18 mouse cellular contexts compared by ENCODE assay signal in genomic region chr4:151732668-151733067, GRCm38 (mm10).
DNase-seq lines count a peak whose midpoint lies in the region; ATAC-seq lines count a peak whose summit lies in the region.
"Had no signal": no experiment of that assay in that cellular context is flagged by ENCODE, and none has a peak within 500 bp of the region (broad histone marks: within the 10 kb centered on the region; RNA-seq: fewer than 3 reads in every experiment).

No protein-coding gene starts in this region.

- 43% methylated on average over 10 of the region's 10 CpGs for WGBS in kidney, embryonic 16.5 days
- WGBS in liver, embryonic 13.5 days (ENCODE audit: insufficient replicate concordance), result 77% methylated on average over 10 of the region's 10 CpGs
- whole genome bisulfite sequencing in liver, embryonic 12.5 days (ENCODE audit: insufficient replicate concordance), result 73% methylated on average over 10 of the region's 10 CpGs

- H3K4me2 ChIP-seq in kidney, embryonic 16.5 days (replicated peaks; ENCODE audit: low read depth, low read length), result no peak overlapping the region
- no peak overlapping the region for H3K4me2 ChIP-seq in liver, embryonic 13.5 days
- H3K4me2 ChIP-seq in liver, embryonic 12.5 days, result no peak overlapping the region
- H3K4me2 ChIP-seq: embryonic facial prominence, embryonic 12.5 days; forebrain, embryonic 15.5 days; heart, embryonic 12.5 days had no signal

- no peak for DNase-seq in kidney, postnatal 14 days
- DNase-seq in layer of hippocampus, adult 9-11 months, result peak; percentile 53
- no peak for DNase-seq in layer of hippocampus, adult 9-10 months (ENCODE audit: low spot score)
- no peak for DNase-seq in liver, embryonic 13.5 days
- DNase-seq in right cerebral cortex, adult 2 months (ENCODE audit: low spot score in 2 of 2), result peak; percentile 27 to 41
- DNase-seq in right cerebral cortex, postnatal 25 days, result no peak
- DNase-seq: adrenal gland, postnatal 10 days; cerebellum, adult 11-12 months; cerebellum, adult 9-10 months; cerebellum, postnatal 25 days; gastrocnemius, adult 2 months; gastrocnemius, postnatal 25 days had no signal

- H3K4me1 ChIP-seq in kidney, embryonic 16.5 days (ENCODE audit: insufficient read depth, low read length), result peaks cover 10% of the 10 kb centered on the region
- H3K4me1 ChIP-seq in liver, embryonic 13.5 days (replicated peaks), result peaks cover 68% of the 10 kb centered on the region
- peaks cover 53% of the 10 kb centered on the region for H3K4me1 ChIP-seq in liver, embryonic 12.5 days

- H3K9me3 ChIP-seq in kidney, embryonic 16.5 days (ENCODE audit: low read length), result no peaks in the 10 kb centered on the region
- H3K9me3 ChIP-seq in liver, embryonic 13.5 days (replicated peaks), result no peaks in the 10 kb centered on the region
- H3K9me3 ChIP-seq in liver, embryonic 12.5 days (replicated peaks), result no peaks in the 10 kb centered on the region
- H3K9me3 ChIP-seq: embryonic facial prominence, embryonic 12.5 days; forebrain, embryonic 15.5 days; heart, embryonic 12.5 days; hindbrain, embryonic 10.5 days had no signal

- no peaks in the 10 kb centered on the region for H3K27me3 ChIP-seq in kidney, embryonic 16.5 days (ENCODE audit: insufficient read depth, low read length)
- H3K27me3 ChIP-seq in liver, embryonic 13.5 days, result no peaks in the 10 kb centered on the region
- no peaks in the 10 kb centered on the region for H3K27me3 ChIP-seq in liver, embryonic 12.5 days (replicated peaks)
- H3K27me3 ChIP-seq: embryonic facial prominence, embryonic 12.5 days; forebrain, embryonic 15.5 days; heart, embryonic 12.5 days had no signal

- no peak overlapping the region for H3K4me3 ChIP-seq in kidney, embryonic 16.5 days (ENCODE audit: low read length)
- H3K4me3 ChIP-seq in liver, embryonic 13.5 days (replicated peaks), result no peak overlapping the region
- H3K4me3 ChIP-seq in liver, embryonic 12.5 days, result no peak overlapping the region
- H3K4me3 ChIP-seq: embryonic facial prominence, embryonic 12.5 days; forebrain, embryonic 15.5 days; gastrocnemius, adult 2 months; heart, embryonic 12.5 days; hindbrain, embryonic 10.5 days had no signal

- H3K36me3 ChIP-seq in kidney, embryonic 16.5 days (ENCODE audit: insufficient read depth, low read length), result no peaks in the 10 kb centered on the region
- H3K36me3 ChIP-seq in liver, embryonic 13.5 days, result no peaks in the 10 kb centered on the region
- H3K36me3 ChIP-seq in liver, embryonic 12.5 days, result no peaks in the 10 kb centered on the region
- H3K36me3 ChIP-seq: embryonic facial prominence, embryonic 12.5 days; forebrain, embryonic 15.5 days; heart, embryonic 12.5 days; hindbrain, embryonic 10.5 days had no signal

- no peak overlapping the region for H3K9ac ChIP-seq in kidney, embryonic 16.5 days (replicated peaks; ENCODE audit: low read length)
- no peak overlapping the region for H3K9ac ChIP-seq in liver, embryonic 13.5 days
- no peak overlapping the region for H3K9ac ChIP-seq in liver, embryonic 12.5 days
- H3K9ac ChIP-seq: embryonic facial prominence, embryonic 12.5 days; forebrain, embryonic 15.5 days; heart, embryonic 12.5 days had no signal

- ATAC-seq in kidney, embryonic 16.5 days (ENCODE audit: low FRiP score, low TSS enrichment), result peak; percentile 61; the same call in 1 of the 2 replicates
- ATAC-seq in liver, embryonic 13.5 days (ENCODE audit: low read depth), result no peak
- no peak for ATAC-seq in liver, embryonic 12.5 days
- ATAC-seq: forebrain, embryonic 15.5 days had no signal

- H3K27ac ChIP-seq in kidney, embryonic 16.5 days (ENCODE audit: low read length), result no peak overlapping the region
- H3K27ac ChIP-seq in liver, embryonic 13.5 days, result peak overlapping the region; percentile 2; the same call in 1 of the 2 replicates
- H3K27ac ChIP-seq in liver, embryonic 12.5 days, result no peak overlapping the region
- H3K27ac ChIP-seq: embryonic facial prominence, embryonic 12.5 days; forebrain, embryonic 15.5 days; gastrocnemius, adult 2 months; hindbrain, embryonic 10.5 days had no signal

Comparison
In these comparisons a context has a peak if more than half of its experiments do, and no peak if none do; other contexts are left out.
1. DNase-seq: peak in layer of hippocampus, adult 9-11 months (single experiment) and right cerebral cortex, adult 2 months (2 of 2); none in kidney, postnatal 14 days (single experiment), layer of hippocampus, adult 9-10 months (single experiment), liver, embryonic 13.5 days (single experiment) and right cerebral cortex, postnatal 25 days (single experiment).